Mouse (Mus musculus): ENCODE measurements around the gene Dennd2d. TPM values are rescaled to one million over a fixed set of nuclear protein-coding genes. Genes with fewer than 3 reads are reported as not detected.
A peak's percentile ranks its signal among the peaks of the same experiment; 100 is the strongest.

The Dennd2d gene
- total RNA-seq, 2 experiments from 2014 or later = 0.39 to 0.49 TPM

DNA sequence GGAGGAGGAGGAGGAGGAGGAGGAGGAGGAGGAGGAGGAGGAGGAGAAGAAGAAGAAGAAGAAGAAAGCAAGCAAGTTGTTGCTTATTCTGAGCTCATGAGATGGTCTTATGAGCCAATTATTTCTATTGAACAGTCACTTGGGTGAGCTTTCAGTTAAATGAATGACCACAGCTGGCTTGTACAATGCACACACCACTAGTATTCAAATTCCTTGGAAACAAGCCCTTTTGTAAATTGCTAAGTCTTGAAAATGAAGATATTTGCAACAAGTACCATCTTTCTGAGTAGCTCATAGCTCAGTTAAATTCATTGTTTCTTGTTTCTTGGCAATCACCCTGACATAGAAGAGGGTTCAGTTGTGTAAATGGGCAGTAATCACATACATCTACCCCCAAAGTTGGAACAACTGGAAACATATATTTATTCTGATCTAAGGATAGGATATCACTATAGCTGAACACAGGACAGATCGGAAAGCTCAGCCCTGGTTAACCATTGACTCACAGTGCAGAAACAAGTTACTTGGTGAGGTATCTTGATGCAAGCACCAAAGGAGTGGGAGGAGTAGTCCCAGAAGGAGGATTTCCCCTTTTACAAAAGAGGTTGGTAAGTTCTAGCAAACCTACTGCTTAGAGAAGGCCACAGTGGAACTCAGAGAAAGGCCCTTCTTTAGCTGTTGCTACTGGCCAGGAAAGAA, 13.3 kb downstream of the Dennd2d start:
- intact Hi-C loops (cut with DNase I) = no loop called here

DNA sequence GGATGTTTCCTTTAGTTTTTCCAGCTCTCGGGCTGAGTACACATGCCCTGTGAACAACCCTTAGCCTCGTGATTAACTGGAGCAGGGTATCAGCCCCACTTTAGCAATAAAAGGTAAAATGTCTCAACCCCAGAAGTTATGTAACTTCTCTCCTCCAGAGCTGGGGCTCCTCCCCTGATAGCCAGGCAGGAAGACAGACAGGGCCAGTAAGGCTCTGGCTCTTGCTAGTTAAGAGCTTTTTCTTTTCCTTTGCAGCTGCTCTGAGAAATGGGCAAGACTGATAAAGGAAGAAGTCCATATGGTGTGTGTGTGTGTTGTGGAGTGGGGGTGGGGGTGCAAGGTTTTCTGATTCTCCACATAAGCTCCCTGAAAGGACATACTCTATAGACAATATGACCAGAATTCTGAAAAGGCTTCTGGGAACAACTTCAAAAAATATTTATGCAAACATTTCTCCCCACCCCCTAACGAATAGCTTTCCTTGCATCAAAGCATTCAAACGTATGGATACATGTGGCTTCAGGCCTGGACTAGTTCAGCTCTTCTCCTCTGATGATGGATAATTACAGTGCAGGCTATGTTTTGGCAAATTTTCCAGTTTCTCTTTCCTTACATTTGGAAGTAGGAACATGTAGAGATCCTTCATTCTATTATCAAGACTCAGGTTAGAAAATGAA, 14.0 kb downstream of the Dennd2d start:
- DNase-seq = no peak
- intact Hi-C loops (cut with DNase I) = no loop called here

More for the DNA sequence above, 13.3 kb downstream of the Dennd2d start:
- DNase-seq = no peak

DNA sequence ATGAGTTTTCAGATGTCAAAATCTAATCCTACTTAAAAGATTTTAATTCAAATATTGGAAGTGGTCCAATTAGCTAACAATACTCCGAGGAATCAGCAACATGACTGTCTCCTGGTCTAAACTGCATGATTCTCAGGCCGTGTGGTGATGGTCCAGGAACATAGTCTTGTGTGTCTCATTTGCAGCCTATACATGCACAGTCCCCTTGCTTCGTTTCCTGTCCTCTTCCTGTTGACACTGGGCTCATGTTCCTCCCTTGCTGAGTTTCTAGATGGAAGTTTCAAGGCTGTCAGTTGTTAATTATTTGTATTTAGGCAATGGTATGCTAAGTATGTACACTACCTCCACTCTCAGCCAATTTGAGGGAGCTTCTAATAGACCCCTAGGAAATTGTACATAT, 14.8 kb downstream of the Dennd2d start:
- no peak for DNase-seq
- intact Hi-C loops (cut with DNase I) = no loop called here

DNA sequence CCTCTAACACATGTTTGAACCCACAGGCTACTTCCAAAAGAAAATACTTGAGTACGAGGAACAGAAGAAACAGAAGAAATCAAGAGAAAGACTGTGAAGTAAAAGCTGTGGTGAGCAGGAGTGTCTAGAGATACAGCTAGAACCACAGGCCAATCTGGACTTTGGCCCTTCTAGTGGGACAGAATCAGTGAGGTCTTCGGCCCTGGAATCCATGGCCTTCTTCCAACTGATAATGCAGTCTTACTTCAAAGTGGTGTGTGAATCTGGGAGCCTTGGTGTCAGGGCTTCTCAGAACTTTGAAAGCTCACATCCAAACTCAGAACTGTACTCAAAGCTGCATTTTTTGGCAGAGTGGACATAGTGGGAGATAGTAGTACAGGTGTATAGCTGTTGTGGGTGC, 18.3 kb downstream of the Dennd2d start:
- DNase-seq = no peak
- intact Hi-C loops (cut with DNase I) = no loop called here

DNA sequence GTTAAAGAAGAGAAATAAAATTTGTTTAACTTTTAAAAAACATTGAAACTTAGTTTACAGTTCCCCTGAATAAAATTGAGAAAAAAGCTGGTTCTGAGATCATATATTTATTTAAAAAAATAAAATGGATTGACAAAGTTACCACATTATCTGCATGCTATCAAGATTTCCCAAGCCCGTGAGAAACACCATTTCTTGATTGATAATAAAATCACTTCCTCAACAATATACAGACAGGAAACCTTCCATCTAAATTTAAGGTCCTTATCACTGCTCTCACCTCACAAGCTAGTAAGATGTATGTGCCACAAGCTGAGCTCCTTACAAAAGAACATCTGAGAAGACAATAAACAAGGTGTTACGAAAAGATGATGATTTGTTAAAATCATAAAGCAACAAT, 20.7 kb downstream of the Dennd2d start:
- intact Hi-C loops (cut with DNase I) = no loop called here
- no peak for DNase-seq

DNA sequence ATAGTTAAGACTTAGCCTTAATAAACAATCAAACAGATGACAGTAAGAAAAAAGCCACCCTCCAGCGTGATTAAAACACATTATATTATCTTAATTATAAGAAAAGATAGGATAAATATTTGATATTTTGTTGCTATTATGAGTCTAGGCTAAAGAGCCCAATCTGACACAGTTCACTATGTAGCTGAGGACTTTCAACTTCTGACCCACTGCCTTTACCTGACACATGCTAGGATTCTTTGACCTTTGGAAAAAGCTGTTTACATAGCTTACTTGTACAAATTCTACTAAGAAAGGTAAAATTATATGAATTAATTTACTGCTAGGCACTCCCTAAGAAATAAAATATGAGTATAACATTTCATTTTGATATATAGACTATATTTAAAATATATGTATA, 28.5 kb downstream of the Dennd2d start:
- no peak for DNase-seq
- intact Hi-C loops (cut with DNase I) = no loop called here

DNA sequence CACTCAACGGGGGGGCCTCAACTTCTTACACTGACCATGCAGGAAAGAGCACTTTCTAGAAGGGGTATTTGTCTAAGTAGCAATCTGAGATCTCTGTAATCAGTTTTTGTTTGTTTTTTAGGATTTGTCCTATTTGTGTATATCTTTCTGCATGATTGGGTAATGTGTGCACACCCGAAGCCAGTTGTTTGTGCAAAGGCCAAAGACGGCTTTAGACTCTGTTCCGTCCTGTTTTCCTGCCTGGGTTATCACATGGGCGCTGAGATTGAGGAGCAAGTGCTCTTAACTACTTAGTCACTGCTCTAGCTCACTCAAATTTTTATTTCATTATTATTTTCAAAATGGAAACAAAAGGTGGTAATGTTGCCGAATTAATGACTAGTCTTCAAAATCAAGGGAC, 32.8 kb downstream of the Dennd2d start:
- intact Hi-C loops (cut with DNase I) = no loop called here
- no peak for DNase-seq

DNA sequence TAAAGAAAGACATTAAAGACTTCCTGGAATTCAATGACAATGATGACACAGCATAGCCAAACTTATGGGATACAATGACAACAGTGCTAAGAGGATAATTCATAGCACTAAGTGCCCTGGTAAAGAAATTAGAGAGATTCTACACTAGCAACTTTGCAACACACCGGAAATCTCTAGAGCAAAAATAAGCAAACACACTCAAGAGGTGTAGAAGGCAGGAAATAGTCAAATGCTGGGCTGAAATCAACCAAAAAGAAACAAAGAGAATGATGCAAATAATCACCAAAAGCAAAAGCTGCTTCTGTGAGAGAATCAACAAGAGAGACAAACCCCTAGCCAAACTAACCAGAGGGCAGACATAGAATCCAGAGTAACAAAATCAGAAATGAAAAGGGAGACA, 40.5 kb downstream of the Dennd2d start:
- no peak for DNase-seq
- intact Hi-C loops (cut with DNase I) = no loop called here

DNA sequence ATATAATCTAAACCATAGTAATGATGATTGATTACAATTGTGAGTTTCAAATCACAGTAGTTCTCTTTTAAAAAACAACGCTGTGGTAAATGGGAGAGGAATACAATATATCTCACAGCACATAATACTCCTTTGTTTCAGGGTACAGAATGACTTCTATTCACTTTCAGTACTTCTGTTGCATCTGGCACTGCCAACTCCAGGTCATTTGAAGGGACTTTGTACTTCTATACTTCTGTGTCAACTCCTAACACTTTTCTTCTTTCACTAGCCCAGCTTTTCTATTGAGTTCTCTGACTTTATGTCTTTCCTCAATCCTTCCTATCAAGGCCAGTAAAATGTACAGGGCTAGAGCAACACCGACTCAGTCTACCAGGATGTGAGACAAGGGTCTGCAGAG, 44.2 kb downstream of the Dennd2d start:
- intact Hi-C loops (cut with DNase I) = loop anchor here (2.0 kb wide), 1 partner anchor 14 kb away; no protein-coding TSS in a partner anchor
- no peak for DNase-seq

DNA sequence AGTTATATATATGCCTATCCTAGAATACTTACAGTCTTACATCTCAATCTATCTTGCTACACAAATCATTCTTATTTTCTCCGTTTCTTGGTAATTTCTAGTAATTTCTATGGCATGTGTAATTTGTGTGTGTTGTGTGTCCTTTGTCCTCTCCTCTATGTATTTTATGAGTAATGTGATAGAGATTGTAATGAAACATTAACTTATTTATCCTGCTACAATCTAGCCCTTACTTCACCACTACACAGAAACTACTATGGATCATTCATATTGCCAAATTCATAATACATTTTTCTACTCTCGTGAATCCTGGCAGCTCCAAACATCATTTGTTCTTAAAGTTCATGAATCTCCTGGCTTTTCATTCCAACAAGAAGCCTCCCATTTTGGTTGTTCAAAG, 45.8 kb downstream of the Dennd2d start:
- DNase-seq = no peak
- intact Hi-C loops (cut with DNase I) = no loop called here

DNA sequence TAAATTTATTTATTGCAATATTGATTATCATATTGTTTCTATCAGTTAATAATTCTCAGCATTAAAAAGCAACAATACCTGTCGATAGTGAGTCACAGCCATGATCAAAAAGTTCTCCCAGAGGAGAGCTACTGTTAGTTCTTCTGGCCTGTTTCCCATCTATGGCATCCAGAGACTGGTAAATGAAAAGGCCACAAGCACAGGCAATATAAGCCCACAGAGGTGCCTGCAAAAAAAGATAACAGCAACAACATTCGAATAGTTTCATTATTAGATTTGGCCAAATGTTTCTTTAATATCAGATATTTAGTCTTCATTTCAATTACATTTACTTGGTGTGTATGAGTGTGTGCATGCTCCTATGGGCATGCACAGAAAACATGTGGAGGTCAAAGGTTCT, 51.1 kb downstream of the Dennd2d start:
- no peak for DNase-seq
- intact Hi-C loops (cut with DNase I) = no loop called here

DNA sequence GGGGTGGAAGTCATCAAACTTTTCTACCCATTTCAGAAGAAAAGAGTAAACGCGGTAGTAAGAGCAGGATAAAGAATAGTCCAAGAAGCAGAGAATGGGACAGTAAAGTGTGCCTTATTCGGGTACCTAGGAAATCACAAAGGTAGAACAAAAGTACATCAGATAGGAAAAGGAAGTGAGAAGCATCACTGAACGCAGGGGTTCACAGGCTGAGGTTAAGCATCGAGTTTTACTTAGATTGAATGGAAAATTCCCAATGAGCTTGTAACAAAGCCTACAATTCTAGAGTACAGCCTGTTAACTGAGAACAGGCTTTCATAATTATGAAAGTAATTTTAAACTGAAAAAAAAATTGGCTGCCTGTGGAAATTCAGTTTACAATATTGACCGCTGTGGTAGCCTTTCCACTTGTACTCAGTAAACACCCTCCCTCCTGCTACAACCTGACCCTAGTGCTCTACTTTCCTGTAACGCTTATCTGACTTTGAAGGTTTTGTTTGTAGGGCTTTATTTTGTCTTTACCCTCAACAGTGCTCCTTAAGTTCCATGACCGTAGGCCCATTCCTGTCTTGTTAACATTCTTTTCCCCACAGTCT, 62.6 kb downstream of the Dennd2d start:
- intact Hi-C loops (cut with DNase I) = loop anchor here (5.0 to 10.0 kb wide), 2 partner anchors 177 to 580 kb away; partner anchors contain the start of gene Atp5f1
- DNase-seq = no peak

DNA sequence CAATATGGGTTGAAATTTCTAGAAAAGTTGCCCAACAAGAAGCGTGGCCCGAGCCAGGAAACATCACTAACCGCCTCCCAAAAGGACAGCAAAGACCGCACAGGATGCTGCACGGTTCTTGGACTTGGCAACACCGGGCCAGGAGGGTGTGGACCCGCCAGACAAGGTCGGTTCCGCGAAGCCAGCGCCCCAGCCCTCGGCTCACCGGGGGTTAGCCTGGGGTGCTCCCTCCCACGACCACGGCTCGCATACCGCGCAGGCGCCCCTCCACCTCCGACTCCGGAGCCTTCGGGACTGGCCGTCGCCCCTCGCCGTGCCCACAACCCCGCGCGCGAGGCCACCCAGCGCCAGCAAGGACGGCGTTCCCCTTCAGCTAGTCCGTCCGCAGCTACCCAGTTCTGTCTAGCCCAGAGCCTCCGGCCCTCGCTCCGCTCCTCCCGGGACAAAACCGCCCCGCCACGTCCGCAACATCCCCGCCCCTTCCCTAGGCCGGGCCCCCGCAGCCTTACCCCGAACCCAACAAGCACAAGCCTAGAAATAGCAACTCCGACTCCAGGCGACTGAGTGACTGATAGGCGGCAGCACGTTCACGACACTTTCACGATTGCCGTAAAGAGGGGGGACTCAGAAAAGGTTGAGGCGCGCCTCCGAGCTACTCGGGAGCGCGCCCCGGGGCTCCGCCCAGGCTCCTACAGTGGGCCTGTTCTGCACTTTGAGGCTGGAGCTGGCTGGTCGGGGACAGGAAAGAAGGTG, 65.1 kb downstream of the Dennd2d start, which contains the start of the genes Dram2 and Cept1:
Dram2 (plus strand) TSS at position 628 of the 753 bp plus-strand sequence.
Cept1 (minus strand) TSS at position 632 of the 753 bp plus-strand sequence.
- intact Hi-C loops (cut with DNase I) = loop anchor here (5.0 to 10.0 kb wide), 2 partner anchors 175 to 583 kb away; partner anchors contain the start of gene Atp5f1
- DNase-seq = peak; percentile 86 to 88

DNA sequence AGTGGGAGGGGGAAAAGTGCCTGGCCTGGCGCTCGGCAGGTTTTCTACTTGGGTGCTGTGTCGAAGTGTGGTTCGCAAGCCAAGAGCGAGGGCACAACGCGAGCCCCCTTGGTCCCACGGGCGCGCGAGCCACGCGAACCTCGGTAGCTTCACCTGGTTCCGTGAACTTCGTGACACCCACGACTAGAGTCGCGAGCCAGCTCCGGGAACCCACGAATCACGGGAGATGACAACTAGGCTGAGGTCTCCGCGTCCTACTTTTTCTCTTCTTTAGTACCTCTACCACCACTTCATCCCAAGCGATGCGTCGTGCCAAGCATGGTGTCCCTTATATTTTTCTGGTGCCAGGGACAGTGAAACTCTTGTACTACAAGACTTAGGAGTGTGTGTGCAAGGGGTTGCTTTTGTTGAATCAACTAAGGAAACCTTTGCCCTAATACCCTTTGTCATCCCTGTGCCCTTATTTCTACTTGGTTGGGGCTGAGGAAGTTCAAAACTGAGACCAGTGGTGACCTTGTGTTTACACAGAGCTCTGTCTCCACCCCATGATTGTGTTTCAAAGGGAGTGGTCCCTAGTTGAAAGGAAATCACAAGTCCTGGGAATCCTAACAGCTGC, 65.8 kb downstream of the Dennd2d start:
- peak in 1 of 2 experiments; percentile 61 for DNase-seq
- intact Hi-C loops (cut with DNase I) = loop anchor here (5.0 to 10.0 kb wide), 2 partner anchors 174 to 583 kb away; partner anchors contain the start of gene Atp5f1

DNA sequence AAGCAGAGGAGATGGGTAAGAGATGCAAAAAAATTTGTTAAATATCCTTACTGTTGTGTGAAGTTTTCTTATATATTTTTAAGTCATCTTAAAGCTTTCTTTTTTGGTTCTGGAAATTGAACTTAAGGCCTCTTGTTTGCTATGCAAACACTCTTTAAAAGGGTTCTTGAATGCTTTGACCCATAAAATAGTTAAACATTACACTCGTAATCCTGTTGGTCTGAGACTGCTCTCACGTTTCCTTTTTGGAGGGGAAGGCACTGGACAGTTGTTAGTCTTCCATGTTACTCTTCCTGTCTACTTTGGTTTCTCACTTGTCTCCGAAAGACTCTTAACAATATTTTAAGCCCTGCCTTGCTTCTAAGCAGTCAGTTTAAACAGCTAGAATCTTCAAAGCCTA, 66.8 kb downstream of the Dennd2d start:
- DNase-seq = no peak
- intact Hi-C loops (cut with DNase I) = loop anchor here (5.0 to 10.0 kb wide), 2 partner anchors 173 to 584 kb away; partner anchors contain the start of gene Atp5f1

Other genes with a start within 250 kb of the Dennd2d start
- gene Chil6, start 76.2 kb upstream of the Dennd2d start, total RNA-seq (2021) = not detected
- gene Dram2, start 65.4 kb downstream of the Dennd2d start, total RNA-seq (2021) = 100 to 1,000 TPM in 1 of 2 experiments, 10 to 100 TPM in 1; 89.9 to 112 TPM
- gene Cept1, start 65.4 kb downstream of the Dennd2d start, total RNA-seq (2021) = 10 to 100 TPM; 18.8 to 21.7 TPM
- gene Lrif1, start 202.6 kb downstream of the Dennd2d start, total RNA-seq (2021) = 10 to 100 TPM; 11.4 to 13.2 TPM

Measured in heart, postnatal 36 days (tissue).